Mouse (Mus musculus): ENCODE measurements around the gene Crabp2. TPM values are rescaled to one million over a fixed set of nuclear protein-coding genes. Genes with fewer than 3 reads are reported as not detected.

Crabp2 gene
- total and polyA plus RNA-seq, 3 experiments: 0.38 to 1.0 TPM; not detected in 1

GRCm38 (mm10) chr3:87942471-87942870 lies 6.0 kb upstream of the Crabp2 start:
- Histone ChIP-seq H3K4me1 (ENCODE audit: control insufficient read depth in 1 of 2, insufficient read depth in 2 of 2) (peaks cover 0 to 6% of the 10 kb centered on the region in 2 experiments; a peak in 2 of 4 replicates), H3K79me2 (replicated peaks; ENCODE audit: control insufficient read depth, extremely low read depth, insufficient read depth, poor library complexity, severe bottlenecking) (peaks cover 4% of the 10 kb centered on the region), H3K36me3 (replicated peaks in 1 of 2; ENCODE audit: control insufficient read depth in 1 of 2, insufficient read depth in 1 of 2, low read length in 1 of 2) (peaks cover 51 to 84% of the 10 kb centered on the region in 2 experiments), H3K4me2 (ENCODE audit: insufficient read depth, low read depth, poor library complexity, severe bottlenecking) (no peak overlapping the region), H3K27me3 (replicated peaks) (no peaks in the 10 kb centered on the region), H3K4me3 (replicated peaks in 1 of 3; ENCODE audit: low read depth in 2 of 3, low read length in 2 of 3, poor library complexity in 1 of 3) (no peak overlapping the region), H3K9ac (ENCODE audit: insufficient read depth, low read depth) (no peak overlapping the region), H3K9me3 (replicated peaks; ENCODE audit: low read length) (no peaks in the 10 kb centered on the region), H3K27ac (ENCODE audit: insufficient read depth, low read depth) (no peak overlapping the region)
- in situ Hi-C loops (cut with MboI; ENCODE audit: low pct_ligation_motif_present, low pct_unique_long_range_greater_than_20kb, low sequenced_read_pairs) (loop anchor here (5.0 kb wide), 1 partner anchor 35 kb away; no protein-coding TSS in a partner anchor), dilution Hi-C loops (cut with MboI; ENCODE audit: extremely low pct_ligation_motif_present, extremely low pct_unique_long_range_greater_than_20kb, low sequenced_read_pairs) (no loop called here)
- no peak for DNase-seq (ENCODE audit: extremely low read depth)
- TF ChIP-seq IRF4 (IDR thresholded peaks at IDR 0.05; ENCODE audit: low read depth, low read length) (no peak), JUN (IDR thresholded peaks at IDR 0.05; ENCODE audit: insufficient read depth, low read depth, low read length) (no peak), NELFE (IDR thresholded peaks at IDR 0.05; ENCODE audit: low read depth, low read length) (no peak), PAX5 (IDR thresholded peaks at IDR 0.05; ENCODE audit: low read length) (no peak), POLR2AphosphoS2 (IDR thresholded peaks at IDR 0.05; ENCODE audit: low read depth, low read length) (no peak), RAD21 (IDR thresholded peaks at IDR 0.05; ENCODE audit: low read depth, low read length) (no peak), USF1 (IDR thresholded peaks at IDR 0.05; ENCODE audit: low read depth, low read length) (no peak), ZNF384 (IDR thresholded peaks at IDR 0.05; ENCODE audit: low read depth, low read length) (no peak), BHLHE40 (IDR thresholded peaks at IDR 0.05; ENCODE audit: low read depth, low read length) (no peak), CHD2 (IDR thresholded peaks at IDR 0.05; ENCODE audit: low read length) (no peak), KAT2A (IDR thresholded peaks at IDR 0.05; ENCODE audit: insufficient replicate concordance, low read length) (no peak), ZC3H11A (IDR thresholded peaks at IDR 0.05; ENCODE audit: low read depth, low read length) (no peak), EP300 (IDR thresholded peaks at IDR 0.05; ENCODE audit: low read length) (no peak), ZMIZ1 (IDR thresholded peaks at IDR 0.05; ENCODE audit: low read depth, low read length) (no peak), ETS1 (conservative IDR thresholded peaks at IDR 0.05; ENCODE audit: low read depth, low read length) (no peak), MAFK (IDR thresholded peaks at IDR 0.05; ENCODE audit: insufficient replicate concordance, low read length) (no peak), MAX (IDR thresholded peaks at IDR 0.05; ENCODE audit: low read length) (no peak), USF2 (conservative IDR thresholded peaks at IDR 0.05; ENCODE audit: low read depth, low read length) (no peak)

- no peak for DNase-seq (ENCODE audit: extremely low read depth)
- H3K4me2 ChIP-seq (ENCODE audit: insufficient read depth, low read depth, poor library complexity, severe bottlenecking): no peak overlapping the region
- in situ Hi-C loops (cut with MboI; ENCODE audit: low pct_ligation_motif_present, low pct_unique_long_range_greater_than_20kb, low sequenced_read_pairs) (loop anchor here (5.0 kb wide), 1 partner anchor 34 kb away; no protein-coding TSS in a partner anchor), dilution Hi-C loops (cut with MboI; ENCODE audit: extremely low pct_ligation_motif_present, extremely low pct_unique_long_range_greater_than_20kb, low sequenced_read_pairs) (no loop called here)
- no peaks in the 10 kb centered on the region for H3K79me2 ChIP-seq (replicated peaks; ENCODE audit: control insufficient read depth, extremely low read depth, insufficient read depth, poor library complexity, severe bottlenecking)
- H3K9ac ChIP-seq (ENCODE audit: insufficient read depth, low read depth): no peak overlapping the region
- TF ChIP-seq BHLHE40 (IDR thresholded peaks at IDR 0.05; ENCODE audit: low read depth, low read length): no peak
- TF ChIP-seq USF2 (conservative IDR thresholded peaks at IDR 0.05; ENCODE audit: low read depth, low read length): no peak
- no peak for TF ChIP-seq JUN (IDR thresholded peaks at IDR 0.05; ENCODE audit: insufficient read depth, low read depth, low read length)
- no peak for TF ChIP-seq KAT2A (IDR thresholded peaks at IDR 0.05; ENCODE audit: insufficient replicate concordance, low read length)
- TF ChIP-seq MAZ (IDR thresholded peaks at IDR 0.05; ENCODE audit: low read depth, low read length): no peak
- TF ChIP-seq MAX (IDR thresholded peaks at IDR 0.05; ENCODE audit: low read length): no peak
- TF ChIP-seq ZMIZ1 (IDR thresholded peaks at IDR 0.05; ENCODE audit: low read depth, low read length): no peak
- no peak for TF ChIP-seq HCFC1 (IDR thresholded peaks at IDR 0.05; ENCODE audit: low read depth, low read length)
- TF ChIP-seq MEF2A (IDR thresholded peaks at IDR 0.05; ENCODE audit: borderline replicate concordance, low read depth, low read length): no peak
- no peak for TF ChIP-seq ETS1 (conservative IDR thresholded peaks at IDR 0.05; ENCODE audit: low read depth, low read length)
- TF ChIP-seq TBP (conservative IDR thresholded peaks at IDR 0.05; ENCODE audit: low read depth, low read length): no peak
- no peak for TF ChIP-seq EP300 (IDR thresholded peaks at IDR 0.05; ENCODE audit: low read length)
- no peak for TF ChIP-seq PAX5 (IDR thresholded peaks at IDR 0.05; ENCODE audit: low read length)
- no peak for TF ChIP-seq MYC (IDR thresholded peaks at IDR 0.05; ENCODE audit: low read depth, low read length)
- no peak for TF ChIP-seq CTCF (conservative IDR thresholded peaks at IDR 0.05 in 1 of 2, IDR thresholded peaks at IDR 0.05 in 1 of 2; ENCODE audit: low read depth in 2 of 2, low read length in 2 of 2)
- no peak for TF ChIP-seq ZNF384 (IDR thresholded peaks at IDR 0.05; ENCODE audit: low read depth, low read length)
- TF ChIP-seq USF1 (IDR thresholded peaks at IDR 0.05; ENCODE audit: low read depth, low read length): no peak
- no peak for TF ChIP-seq GABPA (IDR thresholded peaks at IDR 0.05; ENCODE audit: insufficient replicate concordance, low read depth, low read length)
- TF ChIP-seq MXI1 (IDR thresholded peaks at IDR 0.05; ENCODE audit: low read depth, low read length): no peak
- no peaks in the 10 kb centered on the region for H3K9me3 ChIP-seq (replicated peaks; ENCODE audit: low read length)
- no peaks in the 10 kb centered on the region for H3K4me1 ChIP-seq (ENCODE audit: control insufficient read depth in 1 of 2, insufficient read depth in 2 of 2)
- H3K4me3 ChIP-seq (replicated peaks in 1 of 3; ENCODE audit: low read depth in 2 of 3, low read length in 2 of 3, poor library complexity in 1 of 3): no peak overlapping the region
- no peak overlapping the region for H3K27ac ChIP-seq (ENCODE audit: insufficient read depth, low read depth)
- H3K36me3 ChIP-seq (replicated peaks in 1 of 2; ENCODE audit: control insufficient read depth in 1 of 2, insufficient read depth in 1 of 2, low read length in 1 of 2): peaks cover 41 to 73% of the 10 kb centered on the region in 2 experiments
- H3K27me3 ChIP-seq (replicated peaks): no peaks in the 10 kb centered on the region
Observed at GRCm38 (mm10) chr3:87943586-87943985, 4.9 kb upstream of the Crabp2 start.
